Mouse (Mus musculus): ENCODE results near the gene Rbfox2. TPM values are rescaled to one million over a fixed set of nuclear protein-coding genes. Genes with fewer than 3 reads are reported as not detected.

The Rbfox2 gene
- total and polyA plus RNA-seq, 2 experiments, result 17.4 to 21.5 TPM

- H3K9ac ChIP-seq (ENCODE audit: low read depth, low read length), result no peak overlapping the region
- TF ChIP-seq POLR2A (IDR thresholded peaks at IDR 0.05; ENCODE audit: extremely low read depth, insufficient read depth, low read length) (no peak), CTCF (IDR thresholded peaks at IDR 0.05; ENCODE audit: low read depth, low read length) (no peak)
- no peaks in the 10 kb centered on the region for H3K36me3 ChIP-seq (ENCODE audit: control insufficient read depth, insufficient read depth, low read length)
- H3K4me3 ChIP-seq (ENCODE audit: insufficient read depth, low read depth, low read length), result no peak overlapping the region
- no peak overlapping the region for H3K27ac ChIP-seq (replicated peaks; ENCODE audit: insufficient read depth, low read depth, low read length)
- no peaks in the 10 kb centered on the region for H3K27me3 ChIP-seq (ENCODE audit: control insufficient read depth, insufficient read depth, low read length)
- H3K4me1 ChIP-seq (ENCODE audit: control insufficient read depth, insufficient read depth, low read length), result peaks cover 7% of the 10 kb centered on the region; the same call in 1 of the 2 replicates
- DNase-seq (ENCODE audit: extremely low read depth, low read depth, low spot score), result no peak
- WGBS, result 86% methylated on average over 6 of the region's 6 CpGs
- H3K79me2 ChIP-seq (ENCODE audit: control insufficient read depth, insufficient read depth, low read length), result no peaks in the 10 kb centered on the region
These were observed 272.3 kb downstream of the Rbfox2 start for GRCm38 (mm10) chr15:77034526-77034925.

- no peak for DNase-seq (ENCODE audit: extremely low read depth, low read depth, low spot score)
- no peaks in the 10 kb centered on the region for H3K36me3 ChIP-seq (ENCODE audit: control insufficient read depth, insufficient read depth, low read length)
- no peaks in the 10 kb centered on the region for H3K79me2 ChIP-seq (ENCODE audit: control insufficient read depth, insufficient read depth, low read length)
- no peak overlapping the region for H3K9ac ChIP-seq (ENCODE audit: low read depth, low read length)
- no peak overlapping the region for H3K27ac ChIP-seq (replicated peaks; ENCODE audit: insufficient read depth, low read depth, low read length)
- WGBS, result 86% methylated on average over 3 of the region's 3 CpGs
- H3K4me3 ChIP-seq (ENCODE audit: insufficient read depth, low read depth, low read length), result no peak overlapping the region
- TF ChIP-seq POLR2A (IDR thresholded peaks at IDR 0.05; ENCODE audit: extremely low read depth, insufficient read depth, low read length) (no peak), CTCF (IDR thresholded peaks at IDR 0.05; ENCODE audit: low read depth, low read length) (no peak)
- H3K4me1 ChIP-seq (ENCODE audit: control insufficient read depth, insufficient read depth, low read length), result peaks cover 3% of the 10 kb centered on the region; the same call in 1 of the 2 replicates
- no peaks in the 10 kb centered on the region for H3K27me3 ChIP-seq (ENCODE audit: control insufficient read depth, insufficient read depth, low read length)
These were observed 275.5 kb downstream of the Rbfox2 start for GRCm38 (mm10) chr15:77031271-77031670.

GRCm38 (mm10) chr15:77029331-77029991, 277.3 kb downstream of the Rbfox2 start:
- H3K9ac ChIP-seq (ENCODE audit: low read depth, low read length), result no peak overlapping the region
- no peaks in the 10 kb centered on the region for H3K79me2 ChIP-seq (ENCODE audit: control insufficient read depth, insufficient read depth, low read length)
- no peak overlapping the region for H3K4me3 ChIP-seq (ENCODE audit: insufficient read depth, low read depth, low read length)
- TF ChIP-seq CTCF (IDR thresholded peaks at IDR 0.05; ENCODE audit: low read depth, low read length), result peak; percentile 74; the same call in 1 of the 2 replicates
- no peak for TF ChIP-seq POLR2A (IDR thresholded peaks at IDR 0.05; ENCODE audit: extremely low read depth, insufficient read depth, low read length)
- no peaks in the 10 kb centered on the region for H3K36me3 ChIP-seq (ENCODE audit: control insufficient read depth, insufficient read depth, low read length)
- no peaks in the 10 kb centered on the region for H3K27me3 ChIP-seq (ENCODE audit: control insufficient read depth, insufficient read depth, low read length)
- no peak overlapping the region for H3K27ac ChIP-seq (replicated peaks; ENCODE audit: insufficient read depth, low read depth, low read length)
- no peaks in the 10 kb centered on the region for H3K4me1 ChIP-seq (ENCODE audit: control insufficient read depth, insufficient read depth, low read length)
- peak; percentile 21 for DNase-seq (ENCODE audit: extremely low read depth, low read depth, low spot score)
- 36% methylated on average over 7 of the region's 7 CpGs for WGBS

Other genes starting within 250 kb of the Rbfox2 start
- gene Apol7a, start 92.1 kb upstream of the Rbfox2 start, total RNA-seq (2014; rRNA removed), result 104 and 121 TPM in 2 replicates
- 89.7 and 93.2 TPM in 2 replicates for gene Apol7a, start 92.1 kb upstream of the Rbfox2 start, polyA plus RNA-seq (2012; rRNA removed)
- 59.3 and 69.5 TPM in 2 replicates for gene Apol9a, start 104.1 kb upstream of the Rbfox2 start, total RNA-seq (2014; rRNA removed)
- gene Apol9a, start 104.1 kb upstream of the Rbfox2 start, polyA plus RNA-seq (2012; rRNA removed), result 44.3 and 80.3 TPM in 2 replicates
- gene Apol7b, start 140.5 kb upstream of the Rbfox2 start, total RNA-seq (2014; rRNA removed), result not detected in 2 replicates
- gene Apol7b, start 140.5 kb upstream of the Rbfox2 start, polyA plus RNA-seq (2012; rRNA removed), result not detected in 2 replicates
- gene Apol10a, start 170.0 kb upstream of the Rbfox2 start, total RNA-seq (2014; rRNA removed), result not detected in 2 replicates
- gene Apol10a, start 170.0 kb upstream of the Rbfox2 start, polyA plus RNA-seq (2012; rRNA removed), result 0.02 TPM in 1 of 2 replicates, not detected in the other
- not detected in 2 replicates for gene Apol11a, start 201.3 kb upstream of the Rbfox2 start, total RNA-seq (2014; rRNA removed)
- not detected in 2 replicates for gene Apol11a, start 201.3 kb upstream of the Rbfox2 start, polyA plus RNA-seq (2012; rRNA removed)
- gene Apol7c, start 226.3 kb upstream of the Rbfox2 start, total RNA-seq (2014; rRNA removed), result 0.54 TPM in 1 of 2 replicates, not detected in the other
- gene Apol7c, start 226.3 kb upstream of the Rbfox2 start, polyA plus RNA-seq (2012; rRNA removed), result 0.26 and 0.42 TPM in 2 replicates

Data from liver, adult 2 months (tissue).